Mouse (Mus musculus): ENCODE measurements around the gene Kcnq5.
A peak's percentile ranks its signal among the peaks of the same experiment; 100 is the strongest.

The Kcnq5 gene

DNA sequence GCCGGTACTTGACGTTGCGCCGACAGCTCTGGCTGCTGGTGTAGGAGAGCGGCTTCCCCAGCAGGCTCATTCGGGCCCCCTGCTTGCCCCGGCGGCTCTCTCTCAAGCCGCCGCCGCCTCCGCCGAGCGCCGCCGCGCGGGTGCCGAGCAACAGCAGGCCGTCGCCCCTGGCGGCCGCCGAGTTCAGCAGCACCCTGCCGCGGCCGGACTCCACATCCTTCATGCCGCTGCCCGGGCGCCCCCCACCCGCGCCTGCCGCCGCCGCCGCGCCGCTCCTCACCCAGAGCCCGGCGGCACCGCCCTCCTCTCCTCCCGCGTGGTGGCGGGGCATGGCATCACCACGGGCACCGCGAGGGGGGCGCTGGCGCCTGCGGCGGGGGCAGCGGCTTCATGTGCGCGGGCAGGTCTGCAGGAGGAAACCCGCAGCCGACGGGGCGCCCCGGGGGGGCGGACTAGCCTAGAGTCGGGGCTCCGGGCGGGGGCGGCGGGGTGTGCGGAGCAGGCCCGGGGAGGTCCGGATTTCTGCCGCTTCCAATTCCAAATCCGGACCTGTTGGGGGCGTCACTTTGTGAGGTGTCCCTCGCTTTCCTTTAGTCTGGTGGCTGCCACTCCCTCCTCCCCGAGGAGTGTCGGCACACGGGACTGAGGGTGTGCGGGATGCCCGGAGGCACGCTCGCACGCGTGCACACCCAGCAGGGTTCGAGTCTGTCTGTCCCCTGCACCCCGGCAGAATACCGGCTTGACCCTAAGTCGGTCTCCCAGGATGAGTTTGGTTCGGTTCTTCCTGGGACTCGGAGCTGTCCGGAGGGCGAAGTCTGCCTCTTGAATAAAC, at the start of gene Kcnq5:
TSS of gene Kcnq5 (minus strand) at position 692 of the 832 bp plus-strand sequence.
- DNase-seq (ENCODE audit: low spot score): peak; percentile 79

DNA sequence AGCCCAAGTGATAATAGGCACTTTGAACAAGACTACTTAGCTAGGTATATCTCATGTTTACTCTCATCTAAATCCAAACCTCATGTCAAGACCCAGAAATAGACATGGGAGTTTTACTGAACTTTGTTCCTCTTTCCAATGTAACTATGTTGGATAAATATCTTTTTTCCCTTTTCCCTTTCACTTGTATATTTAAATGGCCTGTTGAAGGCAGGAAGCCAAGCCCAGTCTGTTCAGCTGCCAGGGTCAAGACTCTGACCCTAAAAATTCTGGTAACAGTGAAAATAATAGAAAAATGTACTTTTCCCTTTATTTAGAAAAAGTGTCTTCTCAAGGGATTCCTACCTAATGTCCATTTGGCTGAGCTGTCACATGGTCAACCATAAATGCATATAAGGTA, 18.0 kb upstream of the Kcnq5 start:
- DNase-seq (ENCODE audit: low spot score): no peak

DNA sequence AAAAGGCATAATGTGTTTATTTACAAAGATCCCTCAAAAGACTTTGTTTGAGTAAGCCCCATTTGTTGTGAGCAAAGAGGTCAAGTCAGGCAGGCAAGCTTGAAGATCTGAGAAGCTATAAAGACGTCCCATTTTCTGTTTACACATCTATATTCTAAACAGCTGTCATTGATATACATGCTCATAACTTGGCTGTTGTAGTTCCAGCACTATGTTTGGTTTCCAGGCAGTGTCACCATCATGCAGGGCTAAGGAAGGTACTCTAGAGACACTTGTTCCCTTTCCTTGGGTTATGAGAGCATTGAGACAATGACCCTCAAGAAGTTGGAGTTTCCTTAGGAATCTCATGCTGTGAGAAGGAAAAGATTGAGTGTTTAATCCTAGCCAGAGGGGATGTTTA, 17.6 kb upstream of the Kcnq5 start:
- no peak for DNase-seq (ENCODE audit: low spot score)

DNA sequence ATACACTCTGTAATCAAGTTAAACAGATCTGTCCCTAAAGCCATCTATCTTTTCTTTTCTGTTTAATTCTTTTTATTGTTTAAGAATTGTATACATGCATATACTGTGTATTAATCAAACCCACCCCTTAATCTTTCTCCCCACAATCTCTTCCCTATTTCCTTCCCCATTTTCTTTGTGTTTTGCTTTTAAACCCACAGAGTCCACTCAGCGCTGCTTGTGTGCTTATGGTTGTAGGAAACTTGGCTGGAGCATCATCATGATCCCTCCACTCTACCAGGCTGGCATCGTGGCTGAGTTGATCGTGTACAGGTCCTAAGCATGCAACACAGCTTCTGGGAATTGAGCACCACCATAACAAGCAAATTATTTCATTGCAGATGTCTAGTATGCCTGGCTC, 12.3 kb upstream of the Kcnq5 start:
- no peak for DNase-seq (ENCODE audit: low spot score)

DNA sequence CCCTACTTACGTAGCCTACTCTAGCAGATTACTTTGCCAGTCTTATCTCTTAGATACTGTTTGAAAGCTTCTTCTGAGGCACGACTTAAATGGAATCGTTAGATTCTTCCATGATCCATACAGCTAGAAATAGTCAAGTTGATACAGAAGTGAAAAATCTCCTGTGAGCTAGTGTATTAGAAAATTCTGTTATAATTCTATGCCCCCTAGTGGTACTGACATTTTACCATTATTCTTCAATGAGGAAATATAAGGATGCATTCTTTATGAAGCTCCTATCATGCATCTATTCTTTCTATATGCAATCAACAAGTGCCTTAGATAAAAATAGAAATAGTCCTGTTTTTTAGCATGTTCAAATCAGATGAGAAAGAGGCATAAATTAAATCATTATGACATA, 5.4 kb upstream of the Kcnq5 start:
- no peak for DNase-seq (ENCODE audit: low spot score)

DNA sequence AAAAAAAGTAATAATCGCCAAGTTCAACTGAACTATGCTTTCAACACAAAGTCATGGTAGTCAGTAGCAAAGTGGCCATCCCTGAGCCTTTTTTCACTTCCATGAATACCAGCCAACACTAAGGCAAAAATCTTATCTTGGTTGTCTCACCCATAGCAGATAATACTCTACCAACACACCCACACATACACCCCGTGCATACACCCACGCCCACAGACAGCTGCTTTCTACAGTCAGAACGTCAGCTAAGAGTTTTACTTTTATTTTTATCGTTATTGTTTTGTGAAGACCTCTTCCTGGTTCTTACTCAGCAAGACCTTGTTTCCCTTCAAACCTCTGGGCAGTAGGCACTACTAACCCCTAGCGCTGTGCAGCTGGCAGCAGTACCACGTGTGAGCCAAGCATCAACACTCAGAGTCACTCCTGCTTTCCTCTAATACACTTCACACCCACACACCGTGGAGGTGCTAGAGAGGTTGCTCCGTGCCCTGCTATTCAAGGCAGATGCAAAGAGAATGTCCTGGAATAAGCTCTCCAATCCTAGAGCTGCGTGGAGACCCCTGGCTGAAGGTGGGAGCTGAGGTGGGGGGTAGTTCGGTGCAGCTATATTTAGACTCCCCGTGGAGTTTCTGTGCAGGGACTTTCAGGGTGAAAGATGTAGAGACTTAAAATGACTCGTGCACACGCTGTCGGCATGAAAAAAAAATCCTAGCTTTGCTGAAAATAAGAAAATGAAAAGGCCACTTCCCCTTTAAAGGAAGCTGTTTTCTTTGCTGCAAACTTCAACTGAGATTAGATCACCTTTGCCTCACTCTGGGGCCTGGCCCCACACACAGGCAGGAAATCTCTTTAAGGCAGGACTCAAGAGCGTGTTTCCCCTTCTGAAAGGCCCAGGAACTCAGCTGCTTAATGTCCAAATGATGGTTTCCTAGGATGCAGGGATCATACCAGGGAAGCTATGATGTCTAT, 1.4 kb upstream of the Kcnq5 start:
- DNase-seq (ENCODE audit: low spot score): no peak

DNA sequence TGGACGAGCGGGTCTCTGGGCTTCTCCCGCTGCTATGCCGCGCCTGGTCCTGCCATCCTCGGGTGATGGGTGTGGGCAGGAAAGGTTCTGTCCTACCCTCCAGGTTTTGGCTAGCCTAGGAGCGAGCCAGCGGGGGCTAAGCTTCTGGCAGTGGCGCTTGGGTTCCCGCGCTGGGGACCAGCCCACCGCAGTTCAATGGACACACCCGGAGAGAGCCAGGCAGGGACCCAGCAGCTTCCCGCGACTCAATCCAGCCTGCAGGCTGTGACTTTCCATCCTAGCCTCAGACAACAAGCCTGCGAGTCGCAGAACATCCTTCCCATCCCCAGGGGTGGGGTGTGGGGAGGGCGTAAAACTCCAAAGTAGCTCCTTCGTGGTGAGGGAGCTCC, 335 bp upstream of the Kcnq5 start:
- DNase-seq (ENCODE audit: low spot score): peak; percentile 44

DNA sequence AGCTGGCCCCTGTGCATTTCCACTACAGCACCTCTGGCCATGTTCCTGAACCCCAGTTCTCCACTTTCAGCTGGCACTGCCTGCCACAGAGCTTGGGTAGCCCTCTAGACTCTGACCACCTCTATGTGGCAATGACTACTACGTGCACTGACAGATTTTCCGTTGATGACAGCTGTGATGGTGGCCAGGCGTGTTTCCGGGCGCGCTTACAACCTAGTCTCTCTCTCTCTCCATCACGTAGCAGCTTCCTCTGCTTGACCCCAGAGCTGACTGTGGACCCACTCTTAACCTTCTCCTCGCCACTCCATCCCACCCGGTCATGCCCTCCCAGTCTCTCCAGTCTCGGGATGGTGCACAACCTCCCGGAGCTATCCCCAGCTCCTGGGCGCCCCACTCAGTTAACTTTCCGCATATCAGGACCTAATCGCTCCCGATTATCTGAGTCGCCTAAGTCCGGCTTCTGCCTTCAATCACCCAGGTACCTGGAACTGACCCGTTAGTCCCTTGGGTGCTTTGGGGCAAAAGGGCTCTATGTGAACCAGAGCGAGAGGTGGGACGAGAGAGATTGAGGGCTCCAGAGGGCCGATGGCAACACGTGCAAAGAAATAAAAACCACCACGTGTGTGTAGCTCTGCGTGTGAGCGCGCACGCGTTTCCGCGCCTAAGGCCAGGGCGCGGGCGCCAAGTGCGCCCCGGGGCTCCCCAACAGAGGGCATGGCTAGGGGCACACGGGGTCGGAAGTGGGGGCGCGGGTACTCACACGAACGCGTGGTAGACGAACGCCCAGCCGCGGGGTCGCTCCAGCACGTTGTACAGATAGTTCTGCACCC, 1.1 kb downstream of the Kcnq5 start:
- no peak for DNase-seq (ENCODE audit: low spot score)

DNA sequence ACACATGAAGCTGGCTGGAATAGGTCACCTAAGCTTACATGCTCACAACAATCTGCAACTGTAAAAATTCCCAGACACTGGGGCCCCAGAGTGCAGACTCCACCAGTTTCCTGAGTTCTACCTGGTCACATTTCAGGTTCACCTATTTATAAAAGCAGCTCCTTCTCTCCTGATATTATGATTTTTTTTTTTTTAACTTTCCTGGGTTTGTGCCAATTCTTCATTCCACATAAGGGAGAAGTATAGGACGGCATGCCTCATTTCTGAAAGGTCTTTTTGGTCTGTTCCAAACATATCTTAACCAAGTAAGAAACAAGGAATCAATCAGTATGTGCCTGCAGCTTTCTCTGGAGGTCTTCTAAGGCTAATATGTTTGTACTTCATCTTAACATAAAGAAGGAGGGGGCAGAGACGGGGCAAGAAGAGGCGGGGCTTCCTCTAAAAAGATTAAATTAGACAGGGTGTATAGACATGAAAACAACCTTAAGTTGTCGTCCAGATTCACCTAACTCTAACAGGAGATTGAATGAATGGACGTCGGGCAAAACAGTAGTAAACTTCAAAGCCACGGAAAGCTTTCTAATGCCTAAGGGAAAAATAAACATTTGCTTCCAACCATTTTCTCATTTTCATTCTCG, 2.0 kb downstream of the Kcnq5 start:
- DNase-seq (ENCODE audit: low spot score): no peak

DNA sequence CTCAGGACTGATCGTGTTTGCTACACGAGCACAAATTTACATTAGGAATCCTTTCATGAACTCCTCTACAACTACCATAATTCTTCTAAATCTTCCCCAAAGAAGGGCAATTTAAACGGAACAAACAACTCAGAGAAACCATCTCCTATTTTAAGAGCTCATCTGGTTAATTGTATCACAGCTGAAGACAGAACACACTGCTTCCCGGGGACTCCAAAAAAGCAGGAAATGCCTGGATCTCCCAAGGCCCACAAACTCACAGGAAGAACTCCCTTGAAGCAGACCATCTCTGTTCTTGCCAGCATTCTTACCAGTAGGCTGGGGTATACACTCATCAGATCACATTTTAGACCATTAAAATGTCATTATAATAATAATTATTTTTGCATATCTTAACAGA, 3.7 kb downstream of the Kcnq5 start:
- DNase-seq (ENCODE audit: low spot score): no peak

DNA sequence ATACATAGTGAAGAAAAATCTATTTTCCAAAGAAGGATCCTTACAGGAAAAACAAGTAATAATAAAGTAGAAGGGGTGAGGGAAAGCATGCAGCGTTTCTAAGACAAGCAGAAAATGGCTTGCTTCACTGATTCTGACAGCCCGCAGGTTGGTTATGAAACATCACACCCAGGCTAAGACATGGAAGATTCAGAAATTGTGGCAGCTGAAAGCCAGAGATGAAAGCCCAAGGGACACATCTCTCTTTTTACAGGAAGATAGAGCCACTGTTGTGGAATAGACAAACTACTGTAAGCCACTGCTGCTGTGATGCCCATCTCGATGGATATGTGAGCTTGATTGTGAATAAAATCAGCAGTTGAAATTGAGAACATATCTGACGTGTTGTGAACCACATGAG, 20.9 kb downstream of the Kcnq5 start:
- DNase-seq (ENCODE audit: low spot score): no peak

DNA sequence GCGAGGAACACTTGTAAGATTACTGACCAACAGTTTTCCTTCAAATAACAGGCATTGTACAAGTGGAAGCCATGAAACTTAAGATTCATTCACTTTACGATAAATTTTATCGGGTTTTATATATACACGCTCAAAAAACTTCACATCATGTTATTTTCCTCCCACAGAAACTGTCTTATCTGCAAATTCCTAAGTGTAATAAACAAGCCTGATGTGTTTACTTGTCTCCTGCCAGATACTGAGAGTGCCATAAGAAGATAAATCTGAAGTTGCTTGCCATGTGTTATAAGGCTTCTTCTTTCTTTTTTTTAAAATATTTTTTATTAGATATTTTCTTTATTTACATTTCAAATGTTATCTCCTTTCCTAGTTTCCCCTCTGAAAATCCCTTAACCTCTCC, 34.6 kb downstream of the Kcnq5 start:
- DNase-seq (ENCODE audit: low spot score): no peak

DNA sequence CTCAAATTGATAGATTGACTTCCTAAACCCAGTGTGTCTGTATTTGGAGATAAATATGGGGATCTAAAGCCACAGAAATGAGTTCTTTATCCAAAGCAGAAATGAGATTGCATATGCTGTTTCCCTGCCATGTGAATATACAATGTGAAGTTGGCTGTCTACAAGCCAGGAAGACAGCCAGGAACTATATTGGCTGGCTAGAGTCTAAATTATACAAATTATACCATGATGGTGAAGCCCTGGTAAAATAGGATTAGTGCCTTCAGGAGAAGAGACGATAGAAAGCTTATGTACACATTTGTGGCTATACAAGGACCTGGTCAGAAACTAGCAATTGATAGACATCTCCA, 38.5 kb downstream of the Kcnq5 start:
- DNase-seq (ENCODE audit: low spot score): no peak

DNA sequence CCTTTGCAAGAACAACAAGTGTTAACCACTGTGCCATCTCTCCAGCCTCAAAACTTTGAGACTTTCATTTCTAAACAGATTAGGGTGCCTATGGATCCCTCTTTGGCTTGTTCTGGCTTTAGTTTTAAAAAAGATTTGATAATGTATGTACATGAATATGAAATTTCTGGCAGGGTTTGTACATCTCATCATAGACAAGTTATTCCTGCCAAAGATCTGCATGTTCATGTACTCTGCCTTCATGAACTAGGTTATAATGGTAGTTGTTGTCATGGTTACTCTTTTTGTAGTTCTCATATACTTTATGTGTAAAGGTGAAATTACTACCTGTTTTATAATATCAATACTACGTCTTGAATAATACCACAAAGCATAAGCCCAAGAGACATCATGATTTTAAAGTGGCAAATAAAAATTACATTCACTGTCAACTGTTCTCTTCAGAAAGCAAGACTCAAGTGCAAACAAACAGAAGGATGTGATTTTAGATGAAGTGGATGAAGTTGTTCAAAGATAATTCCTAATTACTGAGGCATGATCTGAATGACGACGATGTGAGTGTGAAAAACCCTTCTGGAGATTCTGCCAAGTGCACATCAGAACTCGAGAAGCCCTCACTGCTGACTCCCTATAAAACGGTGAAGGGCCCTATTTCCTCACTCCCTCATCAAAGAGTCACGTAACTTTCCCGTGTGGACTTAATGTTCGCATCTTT, 39.0 kb downstream of the Kcnq5 start:
- DNase-seq (ENCODE audit: low spot score): no peak

DNA sequence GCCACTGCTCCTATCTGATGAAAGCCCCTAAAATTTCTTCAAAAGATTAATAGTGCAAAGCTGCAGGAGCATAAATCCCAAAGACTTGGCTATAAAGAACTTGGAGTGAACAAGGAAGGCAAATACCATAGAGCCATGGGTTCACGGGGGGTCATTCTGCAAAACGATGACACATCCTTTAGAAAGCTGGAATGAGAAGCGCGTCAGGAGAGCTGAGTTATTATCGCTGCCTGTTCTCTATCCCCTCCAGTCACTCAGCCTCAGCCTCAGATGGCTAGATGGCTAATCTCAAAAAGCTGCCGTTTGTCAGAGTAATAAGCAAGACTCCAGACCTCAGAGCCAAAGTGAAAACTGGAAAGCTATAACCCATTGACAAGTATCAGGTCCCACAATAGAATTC, 42.5 kb downstream of the Kcnq5 start:
- DNase-seq (ENCODE audit: low spot score): no peak

DNA sequence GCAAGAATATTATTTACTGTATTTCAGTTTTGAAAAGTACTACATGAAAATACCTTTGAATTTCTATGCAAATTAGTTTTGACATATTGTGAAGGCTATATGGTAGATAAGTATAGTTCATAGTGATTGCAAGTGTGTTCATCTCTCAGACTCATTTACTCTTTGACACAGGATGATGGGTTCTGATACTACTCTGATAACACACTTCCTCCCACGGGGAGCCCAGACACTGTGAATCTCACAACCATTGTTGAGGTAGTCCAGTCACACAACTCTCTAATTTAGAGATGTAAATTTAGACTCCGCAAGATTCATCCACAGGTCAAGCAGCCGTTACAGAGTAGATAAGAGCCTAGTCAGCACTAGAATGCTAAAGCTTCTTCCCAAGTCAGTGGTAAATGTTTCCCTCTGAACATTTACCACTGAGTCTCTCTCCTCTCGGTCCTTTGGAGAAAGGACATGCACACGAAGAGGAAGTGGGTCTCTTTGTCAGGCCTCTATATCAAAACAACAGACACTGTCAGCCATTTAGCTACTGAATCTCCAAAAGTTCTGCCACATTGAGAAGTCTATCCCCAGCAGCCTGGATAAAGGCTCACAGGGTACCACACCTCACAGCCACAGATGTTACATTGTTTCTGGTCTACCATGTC, 65.5 kb downstream of the Kcnq5 start:
- no peak for DNase-seq (ENCODE audit: low spot score)

DNA sequence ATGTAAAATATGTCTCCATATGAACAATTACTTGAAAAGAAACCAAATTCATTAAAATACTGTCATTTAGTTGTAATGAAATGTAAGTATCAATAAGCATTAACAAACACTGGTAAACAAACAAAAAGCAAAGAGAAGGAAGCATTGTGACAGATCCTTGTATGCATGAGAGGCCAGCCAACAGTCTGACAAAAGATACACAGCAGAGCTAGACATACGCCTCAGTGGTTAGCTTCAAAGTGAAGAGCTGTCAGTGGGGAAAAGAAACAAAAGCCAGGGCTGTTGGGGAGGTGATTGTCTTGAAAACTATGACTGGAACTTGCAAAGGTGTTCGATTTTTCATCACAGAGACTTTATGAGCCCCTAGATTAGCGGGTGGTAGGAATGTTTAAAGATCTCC, 78.0 kb downstream of the Kcnq5 start:
- DNase-seq (ENCODE audit: low spot score): no peak

DNA sequence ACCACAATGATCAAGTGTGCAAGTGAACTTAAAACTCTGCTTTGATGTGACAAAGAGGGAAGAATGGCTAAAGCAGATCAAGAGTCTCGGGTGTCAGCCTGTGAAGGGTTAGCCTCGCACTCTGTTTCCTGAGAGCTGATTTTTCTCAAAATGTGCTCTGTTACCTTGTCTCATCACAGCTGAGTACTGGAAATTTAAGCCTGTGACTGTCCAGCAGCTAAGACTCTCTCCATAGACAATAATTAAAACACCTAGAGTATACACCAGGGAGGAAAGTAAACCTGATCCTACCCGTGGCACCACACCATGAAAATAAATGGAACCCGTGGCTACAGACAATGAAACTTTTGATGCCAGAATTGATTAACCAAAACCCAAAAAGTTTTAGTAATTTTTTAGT, 90.9 kb downstream of the Kcnq5 start:
- no peak for DNase-seq (ENCODE audit: low spot score)

DNA sequence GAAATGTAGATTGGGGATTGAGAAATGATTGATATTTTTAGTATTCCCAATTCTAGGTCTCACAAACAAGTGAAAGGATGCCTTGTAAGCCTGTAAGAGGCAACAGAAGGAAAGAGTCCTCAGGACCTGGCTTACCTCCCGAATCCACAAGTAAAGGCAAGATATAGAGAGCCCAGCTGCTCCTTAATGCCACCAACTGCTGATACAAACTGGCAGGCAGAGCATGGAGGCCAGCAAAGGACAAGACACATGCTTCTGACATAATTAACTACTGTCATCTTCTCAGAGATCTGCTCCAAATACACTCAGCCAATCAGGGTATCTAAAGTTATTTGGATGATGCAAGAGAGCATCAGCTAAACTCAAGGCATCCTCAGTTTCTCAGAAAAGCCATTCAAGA, 93.3 kb downstream of the Kcnq5 start:
- DNase-seq (ENCODE audit: low spot score): no peak

DNA sequence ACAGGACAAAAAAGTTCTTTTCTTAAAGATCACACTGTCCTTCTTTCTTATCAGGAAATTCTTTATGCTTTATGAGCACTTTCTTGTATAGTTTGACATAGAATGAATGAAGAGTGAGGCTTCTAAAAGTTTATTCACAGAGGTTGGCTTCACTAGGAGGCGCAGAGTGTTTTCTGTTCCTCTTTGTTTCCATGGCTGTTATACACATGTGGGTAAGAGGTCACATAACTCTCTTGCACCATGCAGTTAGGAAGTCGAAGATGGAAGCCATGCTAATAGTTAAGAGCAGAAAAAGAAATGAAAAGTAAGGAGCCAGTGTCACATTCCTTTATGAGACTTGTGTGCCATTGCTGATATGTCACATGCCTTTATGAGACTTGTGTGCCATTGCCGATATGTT, 105.3 kb downstream of the Kcnq5 start:
- no peak for DNase-seq (ENCODE audit: low spot score)

DNA sequence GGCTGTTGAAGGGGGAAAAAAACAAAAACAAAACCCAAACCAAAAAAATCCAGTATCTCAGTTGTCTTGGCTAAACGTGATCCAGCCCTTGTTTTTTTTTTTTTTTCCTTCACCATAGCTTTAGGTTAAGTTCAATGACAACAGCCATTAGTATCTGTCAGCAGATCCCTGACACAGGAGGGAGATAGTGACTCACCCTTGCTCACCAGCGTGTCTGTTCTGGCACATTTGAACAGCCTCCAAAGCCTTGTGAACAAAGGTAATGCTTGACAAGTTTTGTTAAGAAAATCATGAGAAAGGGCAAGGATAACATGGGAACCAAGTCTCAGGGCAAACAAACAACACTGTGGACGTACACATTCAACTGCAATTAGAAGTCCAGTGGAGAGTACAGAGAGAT, 123.2 kb downstream of the Kcnq5 start:
- DNase-seq (ENCODE audit: low spot score): no peak

Measured in testis, postnatal 10 days (tissue).